Comparison of ENCODE assay signal across 7 mouse cellular contexts in the genomic region with DNA sequence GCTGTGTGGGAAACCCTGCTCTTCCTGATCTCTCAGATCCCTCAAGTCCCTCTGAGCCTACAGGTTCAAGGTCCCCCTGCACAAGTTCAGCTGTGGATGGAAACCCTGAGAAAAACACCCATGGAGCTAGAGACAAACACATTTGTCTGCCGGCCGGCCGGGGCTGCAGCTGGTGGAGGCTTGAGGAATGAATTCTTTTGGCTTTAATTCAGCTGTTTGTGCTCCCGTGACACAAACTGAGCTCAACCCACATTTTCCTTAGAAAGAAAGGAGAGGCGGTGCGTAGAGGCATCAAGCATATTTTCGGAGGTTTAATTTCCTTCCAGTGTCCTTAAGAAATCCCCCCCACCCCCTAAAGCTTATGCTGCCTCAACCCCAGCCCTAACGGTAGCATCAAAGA.
DNase-seq lines count a peak whose midpoint lies in the region; ATAC-seq lines count a peak whose summit lies in the region.

No protein-coding gene starts in this region.

- H3K9ac ChIP-seq in hindbrain, embryonic 16.5 days (ENCODE audit: low read depth, low read length): peak overlapping the region; percentile 19
- no peak overlapping the region for H3K9ac ChIP-seq in limb, embryonic 15.5 days

- H3K9me3 ChIP-seq in hindbrain, embryonic 16.5 days (ENCODE audit: control insufficient read depth, low read length): no peaks in the 10 kb centered on the region
- H3K9me3 ChIP-seq in limb, embryonic 15.5 days: no peaks in the 10 kb centered on the region

- 4% methylated on average over 8 of the region's 8 CpGs for WGBS in hindbrain, embryonic 16.5 days
- 6% methylated on average over 8 of the region's 8 CpGs for WGBS in limb, embryonic 15.5 days

- H3K4me1 ChIP-seq in hindbrain, embryonic 16.5 days (ENCODE audit: control insufficient read depth, insufficient read depth, low read depth, low read length): peaks cover 17% of the 10 kb centered on the region
- peaks cover 61% of the 10 kb centered on the region for H3K4me1 ChIP-seq in limb, embryonic 15.5 days

- peak; percentile 26 for ATAC-seq in frontal cortex, adult (ENCODE audit: low TSS enrichment)
- peak; percentile 7; the same call in 1 of the 2 replicates for ATAC-seq in hindbrain, embryonic 16.5 days
- no peak for ATAC-seq in limb, embryonic 15.5 days (ENCODE audit: insufficient number of reproducible peaks, low FRiP score, low TSS enrichment, low read depth)

- no peaks in the 10 kb centered on the region for H3K36me3 ChIP-seq in hindbrain, embryonic 16.5 days (ENCODE audit: control insufficient read depth, insufficient read depth, low read length)
- H3K36me3 ChIP-seq in limb, embryonic 15.5 days: no peaks in the 10 kb centered on the region

- H3K4me2 ChIP-seq in hindbrain, embryonic 16.5 days (ENCODE audit: low read length): peak overlapping the region; percentile 84
- H3K4me2 ChIP-seq in limb, embryonic 15.5 days: peak overlapping the region; percentile 62

- H3K27me3 ChIP-seq in hindbrain, embryonic 16.5 days (replicated peaks; ENCODE audit: control insufficient read depth, insufficient read depth, low read length): no peaks in the 10 kb centered on the region
- no peaks in the 10 kb centered on the region for H3K27me3 ChIP-seq in limb, embryonic 15.5 days

- DNase-seq in 3134 (ENCODE audit: extremely low read depth, insufficient read length, low spot score): peak; percentile 56
- DNase-seq in MN1 (ENCODE audit: low spot score): peak; percentile 35
- peak; percentile 18 for DNase-seq in neural tube, embryonic 10.5 days (ENCODE audit: extremely low spot score, low spot score)
- no peak for DNase-seq in thymus, adult 18-20 months

- peak overlapping the region; percentile 70 for H3K4me3 ChIP-seq in hindbrain, embryonic 16.5 days (ENCODE audit: low read length)
- peak overlapping the region; percentile 61 for H3K4me3 ChIP-seq in limb, embryonic 15.5 days

- H3K27ac ChIP-seq in hindbrain, embryonic 16.5 days (ENCODE audit: low read depth, low read length): peak overlapping the region; percentile 72
- peak overlapping the region; percentile 99 for H3K27ac ChIP-seq in limb, embryonic 15.5 days

Comparison
In these comparisons a context has a peak if more than half of its experiments do, and no peak if none do; other contexts are left out.
1. DNase-seq: peak in 3134 (single experiment), MN1 (single experiment) and neural tube, embryonic 10.5 days (single experiment); none in thymus, adult 18-20 months (0 of 2).